Mouse (Mus musculus): Measurements from ENCODE around the gene Dnajc3. TPM values are rescaled to one million over a fixed set of nuclear protein-coding genes. Genes with fewer than 3 reads are reported as not detected.
"Not testable (repeated sequence)": the region's sequence is repeated elsewhere in the genome, so short reads cannot be mapped to it uniquely, and the experiment has no call there.

Dnajc3 gene
- polyA plus RNA-seq, 1 experiment from 2014 or later: 25.3 TPM

DNA sequence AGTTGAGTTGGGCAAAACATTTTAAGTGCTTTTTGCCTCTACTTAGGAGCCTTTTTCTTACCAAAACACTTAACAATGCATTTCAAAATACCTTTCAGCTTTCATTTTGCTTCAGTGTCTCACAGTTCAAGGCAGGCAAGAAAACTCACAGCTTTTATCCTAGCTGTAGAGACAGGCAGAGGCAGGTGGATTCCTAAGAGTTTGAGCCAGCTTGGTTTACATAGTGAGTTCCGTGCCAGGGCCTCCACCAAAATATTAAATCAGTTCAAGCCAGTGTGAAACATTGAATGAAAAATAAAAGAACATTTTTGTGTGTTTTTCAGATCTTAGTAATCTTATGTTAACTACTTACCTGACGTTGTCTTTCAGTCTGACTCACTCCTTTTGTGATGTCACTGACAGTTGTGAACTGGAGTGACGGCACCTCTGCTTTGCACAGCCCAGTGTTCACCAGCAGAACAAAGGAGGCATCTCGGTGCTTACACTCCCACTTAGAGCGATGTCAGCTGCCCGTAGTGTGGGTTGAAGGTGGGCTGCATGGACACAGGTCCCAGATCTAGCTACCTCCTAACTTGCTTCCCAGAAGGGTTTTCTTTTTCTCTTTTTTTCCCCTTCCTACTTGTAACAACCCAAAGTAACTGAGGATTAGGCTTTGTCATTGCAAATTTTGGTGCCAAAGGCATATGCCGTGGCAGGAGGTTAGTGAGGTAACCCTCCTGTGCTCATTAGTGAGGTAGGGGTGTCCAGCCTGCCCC, 42.0 kb downstream of the Dnajc3 start:
- H3K36me3 ChIP-seq (replicated peaks; ENCODE audit: control insufficient read depth, insufficient read depth): peaks cover 80% of the 10 kb centered on the region
- H3K9ac ChIP-seq: no peak overlapping the region

DNA sequence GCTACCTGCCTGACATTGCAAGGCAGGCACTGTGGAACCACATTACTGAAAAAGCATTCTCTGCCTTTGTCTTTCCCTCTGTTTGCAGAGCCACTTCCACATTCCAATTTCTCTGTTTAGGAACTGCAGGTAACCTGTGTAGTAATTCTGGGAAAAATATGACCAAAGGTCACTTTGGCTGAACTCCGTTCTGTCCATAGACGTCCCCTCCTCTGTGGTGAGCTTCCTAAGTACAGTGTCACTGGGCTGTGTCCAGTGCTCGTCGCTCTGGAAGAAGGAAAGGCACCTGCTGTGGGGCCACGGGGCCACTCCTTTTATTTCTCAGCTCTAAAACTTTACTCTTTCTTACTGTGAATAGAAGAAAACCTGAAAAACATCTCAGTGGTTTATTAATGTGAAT, 42.6 kb downstream of the Dnajc3 start:
- Histone ChIP-seq H3K4me3 (replicated peaks; ENCODE audit: low read length) (no peak overlapping the region), H3K27me3 (ENCODE audit: control insufficient read depth, insufficient read depth, low read length) (no peaks in the 10 kb centered on the region), H3K4me1 (replicated peaks; ENCODE audit: control insufficient read depth, insufficient read depth, low read length) (no peaks in the 10 kb centered on the region), H3K9ac (no peak overlapping the region), H3K9me3 (ENCODE audit: control insufficient read depth, low read length) (no peaks in the 10 kb centered on the region), H3K4me2 (replicated peaks) (no peak overlapping the region), H3K36me3 (replicated peaks; ENCODE audit: control insufficient read depth, insufficient read depth) (peaks cover 79% of the 10 kb centered on the region), H3K27ac (no peak overlapping the region)
- ATAC-seq (ENCODE audit: low FRiP score) (no peak), DNase-seq (ENCODE audit: low spot score) (no peak)
- WGBS: 80% methylated on average over 5 of the region's 5 CpGs

More for the DNA sequence above, 42.0 kb downstream of the Dnajc3 start:
- Histone ChIP-seq H3K9me3 (ENCODE audit: control insufficient read depth, low read length) (no peaks in the 10 kb centered on the region), H3K4me3 (replicated peaks; ENCODE audit: low read length) (no peak overlapping the region), H3K4me2 (replicated peaks) (no peak overlapping the region), H3K27me3 (ENCODE audit: control insufficient read depth, insufficient read depth, low read length) (no peaks in the 10 kb centered on the region), H3K4me1 (replicated peaks; ENCODE audit: control insufficient read depth, insufficient read depth, low read length) (no peaks in the 10 kb centered on the region), H3K27ac (no peak overlapping the region)
- no peak for DNase-seq (ENCODE audit: low spot score)
- ATAC-seq (ENCODE audit: low FRiP score): no peak
- WGBS: 79% methylated on average over 7 of the region's 7 CpGs

DNA sequence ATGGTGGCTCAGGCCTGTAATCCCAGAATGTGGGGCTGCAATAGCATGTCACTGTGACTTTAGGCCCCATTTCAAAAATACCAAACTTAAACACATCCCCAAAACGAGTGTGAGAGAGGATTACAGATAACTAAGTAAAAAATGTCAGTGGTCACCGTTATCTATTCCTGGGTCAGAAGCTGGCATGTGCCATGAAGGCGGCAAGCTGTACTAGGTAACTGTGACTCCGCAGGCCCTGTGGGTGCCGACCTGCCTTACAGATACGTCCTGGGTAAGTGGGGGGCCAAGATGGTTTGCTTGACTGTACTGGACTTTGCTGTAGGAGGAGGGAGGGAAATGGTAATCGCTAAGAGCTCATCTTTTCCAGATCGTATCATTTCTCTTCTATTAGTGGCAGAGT, 43.1 kb downstream of the Dnajc3 start:
- H3K36me3 ChIP-seq (replicated peaks; ENCODE audit: control insufficient read depth, insufficient read depth): peaks cover 79% of the 10 kb centered on the region
- no peak overlapping the region for H3K4me2 ChIP-seq (replicated peaks)
- 92% methylated on average over 8 of the region's 8 CpGs for WGBS
- H3K4me3 ChIP-seq (replicated peaks; ENCODE audit: low read length): no peak overlapping the region
- no peak overlapping the region for H3K27ac ChIP-seq
- no peaks in the 10 kb centered on the region for H3K4me1 ChIP-seq (replicated peaks; ENCODE audit: control insufficient read depth, insufficient read depth, low read length)
- H3K27me3 ChIP-seq (ENCODE audit: control insufficient read depth, insufficient read depth, low read length): no peaks in the 10 kb centered on the region
- H3K9ac ChIP-seq: no peak overlapping the region
- DNase-seq (ENCODE audit: low spot score): no peak
- no peaks in the 10 kb centered on the region for H3K9me3 ChIP-seq (ENCODE audit: control insufficient read depth, low read length)
- no peak for ATAC-seq (ENCODE audit: low FRiP score)

DNA sequence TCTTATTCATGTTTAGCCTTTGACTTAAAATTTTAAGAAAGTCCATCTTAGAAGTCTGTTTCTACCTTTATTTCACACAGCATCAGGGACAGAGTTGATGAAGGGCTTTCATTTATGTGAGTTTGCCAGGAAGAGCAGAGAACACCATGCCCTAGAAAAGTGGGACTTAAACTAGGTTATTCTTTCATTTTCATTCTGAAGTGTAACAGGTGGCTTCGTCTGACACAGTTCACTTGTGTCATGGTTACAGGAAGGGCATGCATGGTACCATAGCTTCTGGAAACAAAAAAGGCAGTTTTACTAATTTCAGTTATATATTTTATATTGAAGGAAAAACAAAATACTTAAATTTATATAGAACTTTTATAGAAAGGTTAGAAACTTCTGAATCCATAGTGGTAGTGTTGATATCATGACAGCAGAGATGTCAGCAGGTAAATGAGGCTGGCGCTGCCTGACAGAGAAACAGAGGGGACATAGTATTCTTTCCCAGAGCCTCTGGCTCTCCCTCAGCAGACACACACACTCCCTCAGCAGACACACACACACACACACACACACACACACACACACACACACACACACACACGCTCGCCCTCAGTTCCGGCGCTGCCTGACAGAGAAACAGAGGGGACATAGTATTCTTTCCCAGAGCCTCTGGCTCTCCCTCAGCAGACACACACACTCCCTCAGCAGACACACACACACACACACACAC, 44.1 kb downstream of the Dnajc3 start:
- H3K27ac ChIP-seq; ATAC-seq (ENCODE audit: low FRiP score); H3K4me1 ChIP-seq (replicated peaks; ENCODE audit: control insufficient read depth, insufficient read depth, low read length); H3K9ac ChIP-seq; H3K27me3 ChIP-seq (ENCODE audit: control insufficient read depth, insufficient read depth, low read length); DNase-seq (ENCODE audit: low spot score); H3K4me2 ChIP-seq (replicated peaks); H3K4me3 ChIP-seq (replicated peaks; ENCODE audit: low read length); H3K9me3 ChIP-seq (ENCODE audit: control insufficient read depth, low read length): not testable (repeated sequence)
- 77% methylated on average over 6 of the region's 6 CpGs for WGBS
- peaks cover 70% of the 10 kb centered on the region for H3K36me3 ChIP-seq (replicated peaks; ENCODE audit: control insufficient read depth, insufficient read depth)

DNA sequence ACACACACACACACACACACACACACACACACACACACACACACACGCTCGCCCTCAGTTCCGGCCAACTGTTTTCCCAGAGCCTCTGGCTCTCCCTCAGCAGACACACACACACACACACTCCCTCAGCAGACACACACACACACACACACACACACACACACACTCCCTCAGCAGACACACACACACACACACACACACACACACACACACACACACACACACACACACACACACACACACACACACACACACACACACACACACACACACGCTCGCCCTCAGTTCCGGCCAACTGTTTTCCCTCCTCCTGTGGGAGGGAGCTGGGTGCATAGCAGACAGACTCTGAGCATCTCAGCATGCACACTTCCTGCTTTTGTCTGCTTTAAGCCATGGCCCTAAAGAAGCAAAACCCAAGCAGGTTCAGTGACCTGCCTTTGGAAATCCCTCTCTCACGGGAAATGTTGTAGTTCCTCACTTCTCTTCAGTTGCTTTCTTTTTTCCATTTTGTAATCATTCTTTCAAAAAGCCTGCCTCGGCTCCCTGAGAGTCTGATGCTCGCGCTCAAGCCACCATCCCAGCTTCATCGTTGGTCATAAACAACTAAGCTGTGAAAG, 44.8 kb downstream of the Dnajc3 start:
- H3K36me3 ChIP-seq (replicated peaks; ENCODE audit: control insufficient read depth, insufficient read depth): peaks cover 63% of the 10 kb centered on the region
- H3K4me3 ChIP-seq (replicated peaks; ENCODE audit: low read length); H3K4me2 ChIP-seq (replicated peaks); ATAC-seq (ENCODE audit: low FRiP score); H3K27me3 ChIP-seq (ENCODE audit: control insufficient read depth, insufficient read depth, low read length); H3K9me3 ChIP-seq (ENCODE audit: control insufficient read depth, low read length); H3K9ac ChIP-seq; H3K4me1 ChIP-seq (replicated peaks; ENCODE audit: control insufficient read depth, insufficient read depth, low read length); DNase-seq (ENCODE audit: low spot score); H3K27ac ChIP-seq: not testable (repeated sequence)
- WGBS: 76% methylated on average over 8 of the region's 11 CpGs

DNA sequence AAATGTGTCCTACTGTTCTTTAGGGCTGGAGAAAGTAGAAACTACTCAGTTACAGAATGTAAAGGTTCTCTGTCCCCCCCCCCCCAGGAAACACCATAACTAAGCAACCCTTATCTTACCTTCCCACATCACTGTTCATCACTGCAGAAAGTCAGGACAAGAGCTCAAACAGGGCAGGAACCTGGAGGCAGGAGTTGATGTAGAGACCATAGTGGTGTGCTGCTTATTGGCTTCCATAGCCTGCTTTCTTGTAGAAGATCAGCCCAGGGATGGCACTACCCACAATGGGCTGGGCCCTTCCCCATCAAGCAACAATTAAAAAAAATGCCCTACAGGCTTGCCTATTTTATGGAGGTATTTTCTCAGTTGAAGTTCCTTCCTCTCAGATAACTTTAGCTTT, 45.6 kb downstream of the Dnajc3 start:
- H3K9ac ChIP-seq: no peak overlapping the region
- H3K4me1 ChIP-seq (replicated peaks; ENCODE audit: control insufficient read depth, insufficient read depth, low read length): no peaks in the 10 kb centered on the region
- no peaks in the 10 kb centered on the region for H3K9me3 ChIP-seq (ENCODE audit: control insufficient read depth, low read length)
- peaks cover 55% of the 10 kb centered on the region for H3K36me3 ChIP-seq (replicated peaks; ENCODE audit: control insufficient read depth, insufficient read depth)
- H3K27me3 ChIP-seq (ENCODE audit: control insufficient read depth, insufficient read depth, low read length): no peaks in the 10 kb centered on the region
- ATAC-seq (ENCODE audit: low FRiP score) (no peak), DNase-seq (ENCODE audit: low spot score) (no peak)
- H3K4me2 ChIP-seq (replicated peaks): no peak overlapping the region
- H3K4me3 ChIP-seq (replicated peaks; ENCODE audit: low read length): no peak overlapping the region
- no peak overlapping the region for H3K27ac ChIP-seq

DNA sequence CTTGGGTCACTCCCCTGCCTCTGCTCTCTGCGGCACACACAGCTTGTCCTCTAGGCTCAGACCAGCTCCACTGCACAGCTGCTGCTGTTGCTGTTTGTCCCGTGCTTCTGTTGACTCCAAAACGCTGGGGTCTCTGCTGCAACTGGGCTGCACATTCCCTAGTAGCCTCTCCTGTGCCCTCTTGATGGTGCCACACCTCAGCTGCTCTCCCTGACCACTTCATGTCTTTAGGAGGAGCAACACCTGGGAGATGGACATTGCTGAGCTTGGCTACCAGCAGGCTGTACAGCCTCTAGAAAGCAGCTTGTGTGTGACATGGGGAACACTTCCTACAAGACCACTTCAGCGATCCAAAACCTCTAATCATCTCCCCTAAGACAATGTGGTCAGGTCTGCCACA, 46.4 kb downstream of the Dnajc3 start:
- Histone ChIP-seq H3K27ac (no peak overlapping the region), H3K4me2 (replicated peaks) (no peak overlapping the region), H3K4me3 (replicated peaks; ENCODE audit: low read length) (no peak overlapping the region), H3K9me3 (ENCODE audit: control insufficient read depth, low read length) (no peaks in the 10 kb centered on the region), H3K4me1 (replicated peaks; ENCODE audit: control insufficient read depth, insufficient read depth, low read length) (no peaks in the 10 kb centered on the region), H3K27me3 (ENCODE audit: control insufficient read depth, insufficient read depth, low read length) (no peaks in the 10 kb centered on the region), H3K9ac (no peak overlapping the region), H3K36me3 (replicated peaks; ENCODE audit: control insufficient read depth, insufficient read depth) (peaks cover 52% of the 10 kb centered on the region)
- DNase-seq (ENCODE audit: low spot score): no peak
- WGBS: 85% methylated on average over 4 of the region's 4 CpGs
- ATAC-seq (ENCODE audit: low FRiP score): no peak

DNA sequence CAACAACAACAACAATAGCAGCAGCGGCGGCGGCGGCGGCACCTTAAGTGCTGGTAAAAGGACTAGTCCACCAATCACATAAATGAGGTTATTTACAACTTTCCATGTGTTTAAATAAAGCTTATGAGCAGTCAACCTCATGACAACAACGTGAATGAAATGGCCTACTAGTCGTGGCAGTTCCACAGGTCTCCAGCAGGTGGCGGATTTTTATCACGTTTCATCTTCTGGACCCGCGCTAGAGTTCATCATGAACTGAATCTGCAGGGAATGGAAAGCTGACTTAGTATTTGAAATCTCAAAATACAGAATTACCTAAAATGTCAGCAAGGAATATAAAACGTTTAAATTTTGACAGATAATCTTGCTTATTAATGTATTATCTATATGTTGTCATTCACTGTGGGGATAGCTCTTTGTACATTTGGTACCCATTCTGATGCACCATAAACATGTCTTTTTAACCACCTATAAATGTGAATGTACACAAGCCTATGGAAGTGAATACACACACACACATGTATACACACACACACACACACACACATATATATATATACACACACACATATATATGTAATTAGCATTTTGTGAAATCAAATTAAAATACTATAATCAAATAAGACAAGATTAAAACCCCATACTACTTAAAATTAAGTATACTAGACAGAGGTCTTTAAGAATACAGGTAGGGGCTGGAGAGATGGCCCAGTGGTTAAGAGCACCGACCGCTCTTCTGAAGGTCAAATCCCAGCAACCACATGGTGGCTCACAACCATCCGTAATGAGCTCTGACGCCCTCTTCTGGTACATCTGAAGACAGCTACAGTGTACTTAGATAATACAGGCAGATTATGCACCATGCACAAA, 49.1 kb downstream of the Dnajc3 start:
- peaks cover 39% of the 10 kb centered on the region for H3K36me3 ChIP-seq (replicated peaks; ENCODE audit: control insufficient read depth, insufficient read depth)
- WGBS: 41% methylated on average over 16 of the region's 16 CpGs
- no peak overlapping the region for H3K4me3 ChIP-seq (replicated peaks; ENCODE audit: low read length)
- no peaks in the 10 kb centered on the region for H3K27me3 ChIP-seq (ENCODE audit: control insufficient read depth, insufficient read depth, low read length)
- H3K9ac ChIP-seq: no peak overlapping the region
- H3K4me2 ChIP-seq (replicated peaks): no peak overlapping the region
- no peaks in the 10 kb centered on the region for H3K9me3 ChIP-seq (ENCODE audit: control insufficient read depth, low read length)
- H3K27ac ChIP-seq: no peak overlapping the region
- DNase-seq (ENCODE audit: low spot score) (peak; percentile 90), ATAC-seq (ENCODE audit: low FRiP score) (no peak)
- H3K4me1 ChIP-seq (replicated peaks; ENCODE audit: control insufficient read depth, insufficient read depth, low read length): no peaks in the 10 kb centered on the region

All from hindbrain, embryonic 14.5 days (tissue).